Mouse (Mus musculus): ENCODE results near the gene Hmga2. TPM values are rescaled to one million over a fixed set of nuclear protein-coding genes. Genes with fewer than 3 reads are reported as not detected.

The Hmga2 gene
- polyA plus RNA-seq, 2 experiments = 32.0 to 75.5 TPM

DNA sequence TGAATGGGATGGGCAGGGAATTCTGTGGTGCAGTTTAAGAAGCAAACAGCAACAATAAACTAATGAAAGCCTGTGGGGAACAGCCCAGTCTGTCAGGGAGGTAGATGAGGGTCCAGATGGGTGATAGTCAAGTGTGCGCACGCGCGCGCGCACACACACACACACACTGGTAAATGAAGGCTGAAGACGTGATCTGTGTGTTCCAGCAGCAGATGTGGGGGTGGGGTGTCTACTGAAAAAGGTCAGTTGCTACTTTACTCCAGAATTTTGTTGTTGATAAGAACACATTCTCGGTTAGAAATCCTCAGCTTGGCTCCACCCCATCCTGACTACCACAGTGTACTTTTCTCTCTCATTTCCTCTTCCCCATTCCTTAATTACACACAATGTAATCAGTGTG, 17.4 kb downstream of the Hmga2 start:
- H3K4me1 ChIP-seq (ENCODE audit: control insufficient read depth, insufficient read depth, low read length) = peaks cover 4% of the 10 kb centered on the region
- no peaks in the 10 kb centered on the region for H3K27me3 ChIP-seq (ENCODE audit: control insufficient read depth, insufficient read depth, low read length)
- TF ChIP-seq POLR2A (IDR thresholded peaks at IDR 0.05; ENCODE audit: borderline replicate concordance, extremely low read depth, insufficient read depth, insufficient read length) = no peak
- H3K4me3 ChIP-seq (replicated peaks; ENCODE audit: low read length) = no peak overlapping the region
- no peak overlapping the region for H3K9ac ChIP-seq (ENCODE audit: low read depth, low read length, severe bottlenecking)
- peaks cover 75% of the 10 kb centered on the region for H3K36me3 ChIP-seq (ENCODE audit: control insufficient read depth, insufficient read depth, low read length)
- H3K27ac ChIP-seq (replicated peaks; ENCODE audit: low read depth, low read length) = no peak overlapping the region
- WGBS = 93% methylated on average over 8 of the region's 8 CpGs
- DNase-seq (ENCODE audit: low spot score) (no peak), ATAC-seq (ENCODE audit: low FRiP score, low read depth) (no peak)
- no peaks in the 10 kb centered on the region for H3K9me3 ChIP-seq (ENCODE audit: control insufficient read depth, low read length)
- H3K4me2 ChIP-seq (replicated peaks; ENCODE audit: low read depth, low read length, severe bottlenecking) = no peak overlapping the region

DNA sequence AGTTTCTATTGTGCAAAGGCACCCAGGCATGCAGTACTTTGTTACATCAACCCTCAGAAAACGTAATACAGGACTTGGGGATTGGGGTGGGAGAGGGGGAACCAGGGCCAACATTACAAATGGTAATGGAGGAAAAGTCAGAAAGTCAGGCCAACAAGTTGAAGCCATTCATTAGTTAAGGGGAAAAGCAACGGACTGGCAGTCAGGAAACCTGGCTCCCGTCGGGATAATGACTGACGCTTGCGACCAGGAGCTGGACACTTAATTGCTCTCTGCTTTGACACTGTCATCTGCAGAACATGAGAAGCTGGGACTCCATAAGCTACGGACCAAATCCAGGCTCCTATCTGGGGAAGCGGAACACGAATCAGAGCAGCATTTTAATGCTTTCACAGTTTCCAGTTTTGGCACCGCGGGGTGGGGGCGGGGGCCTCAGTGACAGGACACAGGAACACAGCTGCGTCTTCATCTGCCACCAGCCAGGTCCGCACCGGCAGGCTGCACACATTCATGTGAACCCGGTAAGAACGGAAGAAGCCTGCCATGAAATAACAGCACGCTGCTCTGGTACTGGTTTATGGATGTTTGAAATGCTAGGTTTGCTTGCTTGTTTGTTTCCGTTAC, 26.5 kb downstream of the Hmga2 start:
- WGBS = 33% methylated on average over 19 of the region's 19 CpGs
- no peak for TF ChIP-seq POLR2A (IDR thresholded peaks at IDR 0.05; ENCODE audit: borderline replicate concordance, extremely low read depth, insufficient read depth, insufficient read length)
- Histone ChIP-seq H3K27ac (replicated peaks; ENCODE audit: low read depth, low read length) (no peak overlapping the region), H3K4me1 (ENCODE audit: control insufficient read depth, insufficient read depth, low read length) (peaks cover 13% of the 10 kb centered on the region), H3K27me3 (ENCODE audit: control insufficient read depth, insufficient read depth, low read length) (no peaks in the 10 kb centered on the region), H3K9ac (ENCODE audit: low read depth, low read length, severe bottlenecking) (no peak overlapping the region), H3K36me3 (ENCODE audit: control insufficient read depth, insufficient read depth, low read length) (peaks cover 25% of the 10 kb centered on the region), H3K4me2 (replicated peaks; ENCODE audit: low read depth, low read length, severe bottlenecking) (no peak overlapping the region; the same call in 1 of the 2 replicates), H3K4me3 (replicated peaks; ENCODE audit: low read length) (no peak overlapping the region), H3K9me3 (ENCODE audit: control insufficient read depth, low read length) (no peaks in the 10 kb centered on the region)
- ATAC-seq (ENCODE audit: low FRiP score, low read depth) = peak; percentile 19; the same call in 1 of the 2 replicates
- DNase-seq (ENCODE audit: low spot score) = no peak

DNA sequence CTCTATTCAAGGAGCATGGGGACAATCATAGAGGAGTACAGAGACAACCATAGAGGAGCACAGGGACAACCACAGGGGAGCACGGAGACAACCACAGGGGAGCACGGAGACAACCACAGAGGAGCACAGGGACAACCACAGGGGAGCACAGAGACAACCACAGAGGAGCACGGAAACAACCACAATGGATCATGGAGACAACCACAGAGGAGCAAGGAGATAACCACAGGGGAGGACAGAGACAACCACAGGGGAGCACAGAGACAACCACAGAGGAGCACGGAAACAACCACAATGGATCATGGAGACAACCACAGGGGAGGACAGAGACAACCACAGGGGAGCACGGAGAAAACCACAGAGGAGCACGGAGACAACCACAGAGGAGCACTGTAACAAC, 29.5 kb downstream of the Hmga2 start:
- WGBS = 93% methylated on average over 6 of the region's 6 CpGs

DNA sequence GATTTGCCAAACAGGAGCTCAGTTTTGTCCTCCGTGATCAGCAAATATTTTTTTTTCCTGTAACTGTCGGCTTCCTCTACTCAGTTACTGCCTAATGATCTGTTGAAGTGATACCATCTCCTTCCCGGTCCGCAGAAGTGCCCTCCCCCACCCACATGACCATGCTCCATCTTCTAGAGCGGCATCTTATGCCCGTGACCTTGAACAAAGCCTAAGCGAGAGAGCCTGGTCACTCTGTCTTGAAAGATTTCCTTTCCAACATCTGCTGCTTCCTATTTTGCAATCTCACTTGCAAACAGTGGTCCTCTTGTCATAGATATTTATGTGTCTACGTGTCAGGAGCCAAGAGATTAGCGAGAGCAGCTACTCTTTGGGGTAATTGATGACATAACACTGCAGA, 30.1 kb downstream of the Hmga2 start:
- ATAC-seq (ENCODE audit: low FRiP score, low read depth) (no peak), DNase-seq (ENCODE audit: low spot score) (no peak)
- no peak for TF ChIP-seq POLR2A (IDR thresholded peaks at IDR 0.05; ENCODE audit: borderline replicate concordance, extremely low read depth, insufficient read depth, insufficient read length)
- no peaks in the 10 kb centered on the region for H3K9me3 ChIP-seq (ENCODE audit: control insufficient read depth, low read length)
- peaks cover 16% of the 10 kb centered on the region for H3K4me1 ChIP-seq (ENCODE audit: control insufficient read depth, insufficient read depth, low read length)
- H3K4me3 ChIP-seq (replicated peaks; ENCODE audit: low read length) = no peak overlapping the region
- H3K9ac ChIP-seq (ENCODE audit: low read depth, low read length, severe bottlenecking) = no peak overlapping the region
- peaks cover 25% of the 10 kb centered on the region for H3K36me3 ChIP-seq (ENCODE audit: control insufficient read depth, insufficient read depth, low read length)
- H3K4me2 ChIP-seq (replicated peaks; ENCODE audit: low read depth, low read length, severe bottlenecking) = no peak overlapping the region
- H3K27me3 ChIP-seq (ENCODE audit: control insufficient read depth, insufficient read depth, low read length) = no peaks in the 10 kb centered on the region
- WGBS = 82% methylated on average over 9 of the region's 9 CpGs
- H3K27ac ChIP-seq (replicated peaks; ENCODE audit: low read depth, low read length) = no peak overlapping the region

More for the DNA sequence above, 29.5 kb downstream of the Hmga2 start:
- Histone ChIP-seq H3K4me1 (ENCODE audit: control insufficient read depth, insufficient read depth, low read length) (peaks cover 16% of the 10 kb centered on the region), H3K9me3 (ENCODE audit: control insufficient read depth, low read length) (no peaks in the 10 kb centered on the region), H3K4me2 (replicated peaks; ENCODE audit: low read depth, low read length, severe bottlenecking) (no peak overlapping the region), H3K9ac (ENCODE audit: low read depth, low read length, severe bottlenecking) (no peak overlapping the region), H3K27ac (replicated peaks; ENCODE audit: low read depth, low read length) (no peak overlapping the region), H3K27me3 (ENCODE audit: control insufficient read depth, insufficient read depth, low read length) (no peaks in the 10 kb centered on the region), H3K36me3 (ENCODE audit: control insufficient read depth, insufficient read depth, low read length) (peaks cover 20% of the 10 kb centered on the region), H3K4me3 (replicated peaks; ENCODE audit: low read length) (no peak overlapping the region)
- DNase-seq (ENCODE audit: low spot score) (no peak), ATAC-seq (ENCODE audit: low FRiP score, low read depth) (no peak)
- TF ChIP-seq POLR2A (IDR thresholded peaks at IDR 0.05; ENCODE audit: borderline replicate concordance, extremely low read depth, insufficient read depth, insufficient read length) = no peak

DNA sequence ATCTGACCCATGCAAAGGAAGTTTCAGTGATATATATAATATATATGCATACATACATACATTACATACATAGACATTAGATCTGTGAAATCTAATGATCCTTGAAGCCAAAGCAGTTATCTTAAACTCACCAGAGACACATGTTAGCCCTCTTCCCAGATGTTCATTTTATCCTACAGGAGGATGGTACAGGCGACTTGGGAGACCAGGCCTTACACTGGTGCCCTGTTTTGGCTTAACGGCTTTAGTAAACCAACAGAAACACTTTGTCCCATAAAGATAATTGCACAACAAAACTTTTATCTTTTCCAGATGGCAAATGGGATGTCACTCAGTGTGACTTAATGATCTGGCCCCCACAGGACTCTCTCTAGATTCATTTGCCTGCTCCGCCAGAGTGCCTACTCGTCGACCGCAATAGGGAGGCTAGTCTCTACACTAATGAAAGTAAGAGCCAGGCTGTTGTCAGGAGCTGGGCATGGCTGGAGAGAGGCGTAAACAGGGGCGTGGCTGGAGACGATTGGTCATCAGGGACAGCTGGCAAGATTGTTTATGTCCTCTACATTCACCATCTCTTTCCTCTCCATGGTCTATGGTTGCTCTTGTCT, 31.7 kb downstream of the Hmga2 start:
- no peak for TF ChIP-seq POLR2A (IDR thresholded peaks at IDR 0.05; ENCODE audit: borderline replicate concordance, extremely low read depth, insufficient read depth, insufficient read length)
- Histone ChIP-seq H3K27ac (replicated peaks; ENCODE audit: low read depth, low read length) (no peak overlapping the region), H3K4me1 (ENCODE audit: control insufficient read depth, insufficient read depth, low read length) (peaks cover 16% of the 10 kb centered on the region), H3K4me3 (replicated peaks; ENCODE audit: low read length) (no peak overlapping the region), H3K9ac (ENCODE audit: low read depth, low read length, severe bottlenecking) (no peak overlapping the region), H3K9me3 (ENCODE audit: control insufficient read depth, low read length) (no peaks in the 10 kb centered on the region), H3K27me3 (ENCODE audit: control insufficient read depth, insufficient read depth, low read length) (no peaks in the 10 kb centered on the region), H3K36me3 (ENCODE audit: control insufficient read depth, insufficient read depth, low read length) (peaks cover 36% of the 10 kb centered on the region), H3K4me2 (replicated peaks; ENCODE audit: low read depth, low read length, severe bottlenecking) (no peak overlapping the region)
- WGBS = 41% methylated on average over 9 of the region's 9 CpGs
- ATAC-seq (ENCODE audit: low FRiP score, low read depth) (no peak), DNase-seq (ENCODE audit: low spot score) (no peak)
